Mouse (Mus musculus): ENCODE measurements at regions not wholly inside any gene's neighbourhood (a gene's known extent, or its start where the extent isn't known, plus 50 kb on each side); places are given as distances from the start of the nearest gene placed in this dataset.

- ATAC-seq, result peak; percentile 44
These were observed 261.6 kb upstream of the Nfe2l3 start for GRCm38 (mm10) chr6:51170871-51171270.

- ATAC-seq, result no peak
These were observed 260.7 kb upstream of the Nfe2l3 start for GRCm38 (mm10) chr6:51171761-51172160.

GRCm38 (mm10) chr6:51172331-51172791 is 260.1 kb upstream of the Nfe2l3 start:
- ATAC-seq, result no peak

GRCm38 (mm10) chr6:51172856-51173619 is 259.4 kb upstream of the Nfe2l3 start:
- no peak for ATAC-seq

GRCm38 (mm10) chr6:51173620-51174442 is 258.6 kb upstream of the Nfe2l3 start:
- no peak for ATAC-seq

GRCm38 (mm10) chr6:51174443-51175021 is 257.9 kb upstream of the Nfe2l3 start:
- ATAC-seq, result no peak

- ATAC-seq, result no peak
These were observed 256.6 kb upstream of the Nfe2l3 start for GRCm38 (mm10) chr6:51175616-51176590.

- no peak for ATAC-seq
These were observed 255.6 kb upstream of the Nfe2l3 start for GRCm38 (mm10) chr6:51176791-51177433.

- ATAC-seq, result no peak
These were observed 254.8 kb upstream of the Nfe2l3 start for GRCm38 (mm10) chr6:51177701-51178060.

- peak; percentile 76 for ATAC-seq
These were observed 254.2 kb upstream of the Nfe2l3 start for GRCm38 (mm10) chr6:51178061-51178791.

- ATAC-seq, result no peak
These were observed 253.6 kb upstream of the Nfe2l3 start for GRCm38 (mm10) chr6:51178799-51179398.

- ATAC-seq, result no peak
These were observed 252.5 kb upstream of the Nfe2l3 start for GRCm38 (mm10) chr6:51179741-51180537.

GRCm38 (mm10) chr6:51180881-51181875 is 251.3 kb upstream of the Nfe2l3 start:
- ATAC-seq, result no peak

- ATAC-seq, result no peak
These were observed 250.6 kb upstream of the Nfe2l3 start for GRCm38 (mm10) chr6:51181905-51182304.

GRCm38 (mm10) chr6:51182771-51183284 is 249.6 kb upstream of the Nfe2l3 start:
- ATAC-seq, result no peak

GRCm38 (mm10) chr6:51183576-51184420 is 248.7 kb upstream of the Nfe2l3 start:
- no peak for ATAC-seq

- no peak for ATAC-seq
These were observed 248.0 kb upstream of the Nfe2l3 start for GRCm38 (mm10) chr6:51184500-51184899.
